Mouse (Mus musculus): Measurements from ENCODE around the gene Ttc28. TPM values are rescaled to one million over a fixed set of nuclear protein-coding genes. Genes with fewer than 3 reads are reported as not detected.

Gene Ttc28
- polyA plus RNA-seq, 1 experiment, result 14.4 TPM

- 68% methylated on average over 8 of the region's 8 CpGs for WGBS
- no peak overlapping the region for H3K4me3 ChIP-seq (replicated peaks; ENCODE audit: extremely low read depth, low read depth, low read length)
- TF ChIP-seq POLR2A (IDR thresholded peaks at IDR 0.05; ENCODE audit: borderline replicate concordance, extremely low read depth, low read depth, low read length) (no peak), CTCF (IDR thresholded peaks at IDR 0.05; ENCODE audit: insufficient read depth, low read length) (no peak)
- no peak for DNase-seq
- peaks cover 8% of the 10 kb centered on the region; the same call in 1 of the 2 replicates for H3K4me1 ChIP-seq (ENCODE audit: control insufficient read depth, insufficient read depth, low read length)
Observed at GRCm38 (mm10) chr5:111335939-111336691, 456.5 kb downstream of the Ttc28 start.

Other genes starting within 250 kb of the Ttc28 start
- 36.0 and 41.5 TPM in 2 replicates for gene Noc4l, start 226.4 kb upstream of the Ttc28 start, polyA plus RNA-seq (2012; rRNA removed)
- gene Ddx51, start 226.4 kb upstream of the Ttc28 start, polyA plus RNA-seq (2012; rRNA removed), result 14.4 and 19.6 TPM in 2 replicates
- gene Ep400, start 109.1 kb upstream of the Ttc28 start, polyA plus RNA-seq (2012; rRNA removed), result 64.0 and 73.7 TPM in 2 replicates
- 11.6 and 15.9 TPM in 2 replicates for gene Pus1, start 99.1 kb upstream of the Ttc28 start, polyA plus RNA-seq (2012; rRNA removed)
- gene Ulk1, start 69.7 kb upstream of the Ttc28 start, polyA plus RNA-seq (2012; rRNA removed), result 50.5 and 64.6 TPM in 2 replicates
- gene Hscb, start 40.0 kb upstream of the Ttc28 start, polyA plus RNA-seq (2012; rRNA removed), result 13.5 and 15.5 TPM in 2 replicates
- gene Chek2, start 39.8 kb upstream of the Ttc28 start, polyA plus RNA-seq (2012; rRNA removed), result 3.3 and 4.4 TPM in 2 replicates